Mouse (Mus musculus) embryonic stem cell, embryonic (primary cell): Measurements from ENCODE around the gene Icam2.

Experiments used
- CTCF ChIA-PET, 4 experiments: fragments of 300-600 bp in 2 of 4; fragments of 350-600 bp in 2 of 4; sonication (Branson Sonifier 250); formaldehyde crosslinking; loops; one replicate each; lab custom pipeline; 2022; ENCODE audit warnings: inconsistent platforms in 2 of 4; lab: Charles Lee
- POLR2A ChIA-PET, 4 experiments: fragments of 300-600 bp in 2 of 4; fragments of 350-600 bp in 2 of 4; sonication (Branson Sonifier 250); formaldehyde crosslinking; loops; one replicate each; lab custom pipeline; 2022; ENCODE audit warnings: antibody characterized with exemption in 4 of 4, inconsistent platforms in 1 of 4; lab: Charles Lee

Gene Icam2

DNA sequence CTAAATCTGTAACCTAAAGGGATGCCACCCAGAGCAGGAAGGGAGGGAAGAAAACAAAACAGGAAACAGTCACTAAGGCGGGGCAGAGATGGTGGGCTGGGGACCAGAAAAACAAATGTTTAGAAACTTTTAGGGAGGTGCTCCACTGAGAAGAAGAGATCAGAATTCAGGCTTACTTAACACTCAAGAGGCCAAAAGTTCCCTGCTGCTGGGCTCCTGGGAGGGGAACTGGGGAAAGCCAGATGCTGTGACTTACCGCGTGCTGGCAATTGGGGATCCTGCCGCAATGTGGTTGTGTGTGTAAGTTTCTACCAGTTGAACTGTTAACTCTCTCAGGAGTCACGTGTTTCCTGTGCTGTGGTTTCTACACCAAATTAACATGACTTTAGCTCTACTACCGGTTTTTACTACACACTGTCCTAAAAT lies at the start of gene Icam2:
Icam2 (minus strand) TSS at position 285 of the 426 bp plus-strand sequence.
- CTCF ChIA-PET = interaction anchor here in 2 of 4 experiments (0.7 to 1.4 kb wide), 2 partner anchors 20 to 22 kb away, joined by 4 read pairs; no protein-coding TSS in a partner anchor
- POLR2A ChIA-PET = interaction anchor here (0.6 to 3.7 kb wide), 8 partner anchors 11 to 325 kb away, joined by 3 to 20 read pairs (median 4); no protein-coding TSS in a partner anchor

DNA sequence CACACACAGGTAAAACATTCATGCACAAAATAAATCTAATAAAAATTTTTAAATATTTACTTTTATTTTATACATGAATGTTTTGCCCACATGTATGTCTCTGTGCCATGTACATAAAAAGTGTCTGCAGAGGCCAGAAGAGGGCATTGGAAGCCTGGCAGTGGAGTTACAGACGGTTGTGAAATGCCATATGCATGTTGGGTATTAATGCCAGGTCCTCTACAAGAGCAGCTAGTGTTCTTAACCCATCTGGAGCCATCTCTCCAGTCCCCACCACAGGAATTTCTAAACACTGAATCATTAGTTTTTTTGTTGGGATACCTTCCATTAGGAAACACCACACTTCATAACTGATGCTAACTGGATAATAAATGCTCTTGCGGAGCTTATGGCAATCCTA lies 49.7 kb upstream of the Icam2 start:
- ChIA-PET POLR2A (interaction anchor here in 1 of 4 experiments (0.7 kb wide), 1 partner anchor 891 kb away, joined by 3 read pairs; no protein-coding TSS in a partner anchor), CTCF (interaction anchor here in 2 of 4 experiments (0.6 to 0.7 kb wide), 2 partner anchors 57 to 232 kb away, joined by 3 to 5 read pairs; no protein-coding TSS in a partner anchor)

DNA sequence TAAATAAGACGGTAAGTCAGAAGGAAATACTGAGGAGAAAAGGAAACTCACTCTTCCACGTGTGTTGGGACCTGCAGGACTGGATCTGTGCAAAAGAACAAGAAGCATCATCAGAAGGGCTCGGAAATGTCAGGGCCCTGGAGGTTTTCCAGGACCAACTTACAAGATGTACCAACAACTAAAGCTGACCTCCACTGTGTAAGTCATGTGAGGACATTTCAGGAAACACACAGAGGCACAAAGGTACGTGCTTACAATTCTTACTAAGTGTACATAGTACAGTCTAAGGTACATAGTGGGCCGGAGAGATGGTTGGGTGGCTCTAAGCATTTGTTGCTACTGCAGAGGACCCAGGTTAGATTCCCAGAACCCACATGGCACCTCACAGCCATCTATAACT lies 49.2 kb upstream of the Icam2 start:
- ChIA-PET CTCF (interaction anchor here in 1 of 4 experiments (0.6 kb wide), 1 partner anchor 232 kb away, joined by 3 read pairs; no protein-coding TSS in a partner anchor), POLR2A (no interaction called here)

DNA sequence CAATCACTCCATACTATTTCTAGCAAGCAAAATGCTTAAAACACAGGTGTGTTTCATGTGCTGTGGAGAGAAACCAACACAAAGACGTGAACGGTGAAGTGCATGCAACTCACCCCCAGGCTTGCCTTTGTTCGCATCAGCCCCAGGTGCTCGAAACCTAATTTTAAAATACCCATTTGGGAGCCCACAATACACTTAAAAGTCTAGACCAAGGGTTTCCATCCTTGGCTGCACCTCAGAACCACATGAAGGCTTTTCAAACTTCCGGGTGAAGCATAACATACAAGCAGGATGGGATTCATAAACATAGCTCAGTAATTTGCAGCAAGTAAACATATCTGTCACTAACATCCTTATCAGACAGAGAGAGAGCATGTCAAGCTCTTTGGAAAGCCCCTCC lies 42.5 kb upstream of the Icam2 start:
- POLR2A ChIA-PET = interaction anchor here in 2 of 4 experiments (0.6 to 1.3 kb wide), 4 partner anchors 70 to 237 kb away, joined by 3 to 4 read pairs (median 4); no protein-coding TSS in a partner anchor
- CTCF ChIA-PET = no interaction called here

DNA sequence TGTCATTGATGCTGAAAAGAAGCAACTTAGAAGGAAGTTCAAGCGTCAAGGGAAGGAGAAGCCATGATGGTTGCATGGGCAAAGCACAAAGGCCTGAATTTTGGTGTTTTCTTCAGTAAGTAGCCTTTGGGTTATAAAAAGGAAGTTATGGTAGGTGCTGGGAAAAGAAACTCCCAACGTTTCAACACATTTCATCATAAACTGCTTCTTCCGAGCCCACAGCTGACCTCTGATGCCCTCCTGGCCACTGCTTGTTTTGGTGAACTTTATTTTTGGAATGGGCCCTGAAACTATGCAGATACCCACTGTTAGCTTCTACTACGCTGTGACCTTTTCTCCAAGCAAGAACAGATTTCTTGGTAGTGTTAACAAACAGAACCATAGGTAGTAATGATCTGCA lies 41.8 kb upstream of the Icam2 start:
- POLR2A ChIA-PET = interaction anchor here in 2 of 4 experiments (1.0 to 1.3 kb wide), 3 partner anchors 71 to 173 kb away, joined by 3 to 4 read pairs (median 3); no protein-coding TSS in a partner anchor
- CTCF ChIA-PET = no interaction called here

DNA sequence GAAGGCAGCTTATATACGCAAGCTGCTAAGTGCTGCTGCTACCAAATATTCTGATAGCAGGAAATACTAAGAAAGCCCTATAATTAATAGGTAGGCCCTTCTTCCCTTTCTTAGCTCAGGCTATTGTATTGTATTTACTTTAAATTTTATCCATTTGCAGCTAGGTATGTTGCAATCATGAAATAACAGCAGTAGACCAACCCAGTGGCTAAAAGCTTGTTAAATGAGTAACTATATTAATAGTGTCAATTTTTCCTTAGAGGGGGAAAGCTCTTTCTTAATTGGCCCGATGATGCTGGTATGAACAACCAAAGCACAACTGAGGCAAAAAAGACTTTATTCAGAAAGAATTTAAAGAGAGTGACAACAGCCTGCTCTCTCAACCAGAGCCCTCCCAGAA lies 40.7 kb upstream of the Icam2 start:
- ChIA-PET CTCF (interaction anchor here in 3 of 4 experiments (0.6 to 2.0 kb wide), 3 partner anchors 10 to 13 kb away, joined by 4 to 9 read pairs (median 5); no protein-coding TSS in a partner anchor), POLR2A (interaction anchor here in 2 of 4 experiments (0.9 to 2.4 kb wide), 5 partner anchors 16 to 75 kb away, joined by 3 to 10 read pairs (median 3); partner anchors contain the start of gene Ern1 (in 1 of the 2))

DNA sequence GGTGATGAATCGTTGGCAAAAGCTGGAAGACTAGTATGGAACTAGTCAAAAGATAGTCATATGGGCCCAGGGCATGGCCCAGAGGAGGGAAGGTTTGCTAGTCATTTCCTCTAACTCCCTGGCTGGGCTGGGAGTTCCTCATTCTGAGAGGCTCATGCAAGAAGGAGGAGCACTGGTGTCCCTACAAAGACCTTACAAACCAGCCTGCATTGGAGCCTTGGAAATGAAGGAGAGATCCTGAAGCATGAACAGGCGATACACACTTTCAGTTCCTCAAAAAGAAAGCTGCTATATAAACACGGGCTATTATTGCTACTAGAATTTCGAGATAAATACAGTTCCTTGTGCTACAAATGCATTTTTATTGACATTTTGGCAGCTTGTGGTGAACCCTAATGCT lies 40.2 kb upstream of the Icam2 start:
- POLR2A ChIA-PET = interaction anchor here in 2 of 4 experiments (0.9 to 2.4 kb wide), 6 partner anchors 16 to 75 kb away, joined by 3 to 10 read pairs (median 4); partner anchors contain the start of gene Ern1 (in 1 of the 2)
- CTCF ChIA-PET = interaction anchor here in 2 of 4 experiments (0.9 to 2.0 kb wide), 3 partner anchors 9 to 125 kb away, joined by 3 to 9 read pairs (median 5); no protein-coding TSS in a partner anchor

DNA sequence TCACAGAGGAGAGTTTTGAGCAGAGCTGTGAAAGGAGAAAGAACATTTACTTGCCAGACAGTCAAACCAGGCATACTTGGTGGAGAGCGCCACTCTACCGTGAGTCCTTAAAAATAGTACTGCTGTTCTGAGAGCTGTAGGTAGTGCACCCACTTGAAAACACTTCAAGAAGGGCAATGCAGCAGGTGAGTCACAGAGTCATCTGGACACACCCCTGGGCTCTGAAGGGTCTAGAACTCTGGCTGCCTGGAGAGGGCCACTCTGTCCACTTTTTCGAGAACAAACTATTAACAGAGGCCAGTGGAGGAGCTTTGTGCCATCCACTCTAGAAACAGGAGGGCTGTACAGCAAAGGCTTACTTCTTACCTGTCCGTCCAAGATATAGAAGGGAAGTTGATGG lies 38.6 kb upstream of the Icam2 start:
- ChIA-PET POLR2A (interaction anchor here in 2 of 4 experiments (1.2 to 2.4 kb wide), 3 partner anchors 61 to 75 kb away, joined by 3 to 10 read pairs (median 3); partner anchors contain the start of gene Ern1 (in 1 of the 2)), CTCF (interaction anchor here in 1 of 4 experiments (2.0 kb wide), 1 partner anchor 8 kb away, joined by 5 read pairs; no protein-coding TSS in a partner anchor)

DNA sequence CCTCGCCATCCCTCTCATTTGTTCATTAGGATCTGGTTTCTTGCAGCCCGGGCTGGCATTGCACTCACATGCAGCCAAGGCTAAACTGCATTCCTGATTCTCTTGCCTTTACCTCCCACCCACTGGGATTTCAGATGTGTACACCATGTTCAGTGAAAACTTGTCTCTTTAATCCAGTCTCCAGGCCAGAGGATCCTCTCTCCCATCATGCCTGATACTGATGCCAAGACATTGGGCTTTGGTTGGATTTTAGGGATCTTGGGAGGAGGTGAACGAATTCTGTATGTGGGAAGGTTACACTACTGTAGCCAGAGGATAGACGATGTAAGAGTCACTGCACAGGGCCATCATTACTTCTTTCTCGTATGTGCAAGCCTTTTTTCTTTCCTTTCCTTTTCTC lies 37.3 kb upstream of the Icam2 start:
- ChIA-PET CTCF (no interaction called here), POLR2A (no interaction called here)

DNA sequence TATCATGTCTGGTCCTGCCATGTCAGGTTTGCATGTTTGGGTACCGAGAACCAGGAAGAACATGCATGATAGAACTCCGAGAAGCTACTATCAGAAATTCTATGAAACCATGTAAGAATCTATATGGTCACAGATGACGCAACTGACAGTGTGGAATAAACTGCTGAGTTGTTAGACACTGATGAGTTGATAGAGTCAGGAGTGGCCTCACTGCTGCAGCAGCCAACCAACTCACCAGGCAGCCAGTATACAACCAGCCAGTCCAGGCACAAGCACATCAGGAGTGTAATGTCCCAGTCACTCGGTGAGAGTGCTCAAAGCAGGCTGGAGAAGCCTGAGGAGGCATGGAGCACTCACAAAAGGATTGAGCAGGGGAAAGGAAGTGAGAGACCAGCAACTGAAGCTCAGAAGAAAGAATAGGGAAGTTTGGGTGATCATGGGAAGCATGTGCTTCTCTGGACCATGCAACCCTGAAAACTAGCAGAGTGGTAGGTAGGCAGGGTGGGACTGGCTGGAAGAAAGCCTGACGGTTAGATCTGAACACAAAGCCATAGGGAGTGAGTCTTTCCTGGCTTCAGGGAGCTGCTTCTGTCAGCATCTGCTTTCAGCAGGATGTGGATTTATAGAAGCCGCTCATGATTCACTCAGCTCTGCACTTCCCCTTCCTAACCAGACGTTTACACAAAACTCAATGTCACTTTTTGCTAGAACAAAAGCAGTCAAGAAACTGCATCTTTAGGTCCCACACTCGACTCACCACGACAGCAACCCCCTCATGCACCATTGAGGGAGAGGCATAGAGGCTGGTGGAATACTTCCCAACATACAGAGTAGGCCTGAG lies 31.6 kb upstream of the Icam2 start:
- CTCF ChIA-PET = interaction anchor here (0.5 to 1.9 kb wide), 49 partner anchors 8 to 1079 kb away, joined by 3 to 30 read pairs (median 4); partner anchors contain the start of genes Ern1 (in 2 of the 4) and Tex2 (in 1 of the 4)

DNA sequence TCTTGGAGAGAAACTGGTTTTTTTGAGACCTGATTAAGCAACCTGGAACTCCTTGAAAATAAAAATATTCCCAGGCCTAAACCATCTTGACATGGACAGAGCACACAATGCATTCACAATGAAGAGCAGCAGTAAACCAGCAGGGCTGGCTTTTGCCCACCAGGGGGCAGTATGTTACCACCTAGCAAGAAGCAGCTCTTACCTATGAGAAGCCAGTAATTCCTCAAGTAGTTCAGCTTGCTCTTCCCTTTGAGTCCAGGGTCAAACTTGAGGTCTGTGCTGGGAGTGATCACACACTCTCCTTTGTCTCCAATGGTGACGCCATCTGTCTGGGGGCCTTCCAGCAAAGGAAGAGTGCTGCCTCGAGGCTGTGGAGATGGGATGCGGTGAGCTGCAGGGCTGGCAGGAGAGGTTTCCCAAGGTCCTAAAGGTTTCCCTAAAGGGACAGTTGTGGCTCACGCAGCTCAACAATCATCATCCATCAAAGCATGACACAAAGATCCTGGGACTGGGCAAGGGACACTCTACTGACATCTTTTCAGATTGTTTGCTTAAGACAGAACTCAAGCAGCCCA lies 30.8 kb upstream of the Icam2 start:
- ChIA-PET POLR2A (interaction anchor here (0.6 to 1.8 kb wide), 12 partner anchors 13 to 307 kb away, joined by 3 to 28 read pairs (median 4); partner anchors contain the start of gene Ern1 (in 1 of the 4)), CTCF (interaction anchor here (0.5 to 1.9 kb wide), 52 partner anchors 9 to 1079 kb away, joined by 3 to 30 read pairs (median 4); partner anchors contain the start of genes Ern1 (in 2 of the 4) and Tex2 (in 1 of the 4))

More for the DNA sequence above, 31.6 kb upstream of the Icam2 start:
- POLR2A ChIA-PET = interaction anchor here in 3 of 4 experiments (0.8 to 1.8 kb wide), 9 partner anchors 12 to 306 kb away, joined by 3 to 28 read pairs (median 5); partner anchors contain the start of gene Ern1 (in 1 of the 3)

DNA sequence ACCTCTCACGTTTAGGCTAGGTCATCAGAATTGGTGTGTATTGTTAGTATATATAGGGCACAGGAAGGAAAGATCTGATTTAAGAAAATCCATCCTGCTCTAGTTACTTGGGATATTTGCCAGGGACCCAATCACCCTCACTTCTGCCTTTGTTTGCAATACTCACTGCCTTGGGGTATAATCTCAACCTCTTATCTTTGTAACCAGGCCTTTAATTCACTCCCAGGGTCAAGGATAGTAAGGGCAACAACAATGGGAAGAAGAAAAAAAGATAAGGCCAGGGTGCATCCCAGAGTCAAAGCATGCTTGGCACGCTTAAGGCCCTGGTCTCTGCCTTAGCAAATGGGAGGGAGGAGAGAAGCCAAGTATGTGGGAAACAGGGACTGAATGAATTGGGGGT lies 30.0 kb upstream of the Icam2 start:
- POLR2A ChIA-PET = interaction anchor here in 1 of 4 experiments (2.2 kb wide), 1 partner anchor 83 kb away, joined by 9 read pairs; no protein-coding TSS in a partner anchor
- CTCF ChIA-PET = interaction anchor here in 1 of 4 experiments (2.6 kb wide), 1 partner anchor 210 kb away, joined by 9 read pairs; no protein-coding TSS in a partner anchor

DNA sequence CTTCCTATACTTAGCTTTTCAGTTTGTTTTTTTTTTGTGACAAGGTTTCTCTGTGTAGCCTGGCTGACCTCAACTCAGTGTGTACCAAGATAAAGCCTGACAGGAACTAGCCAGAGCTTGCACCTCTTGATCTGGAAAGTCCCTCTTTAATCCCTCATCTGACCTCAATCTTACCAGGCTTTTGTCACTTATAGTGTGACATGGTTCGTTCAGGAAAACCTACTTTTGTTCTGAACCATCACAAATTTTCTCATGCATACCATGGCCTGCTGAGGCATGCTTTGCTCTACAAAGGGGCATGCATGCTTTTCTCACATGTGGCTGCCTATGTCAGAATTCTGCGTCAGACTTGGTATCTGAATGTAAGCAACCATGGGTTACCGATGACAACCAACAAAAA lies 28.5 kb upstream of the Icam2 start:
- ChIA-PET POLR2A (interaction anchor here in 3 of 4 experiments (0.8 to 2.2 kb wide), 4 partner anchors 73 to 85 kb away, joined by 3 to 9 read pairs (median 6); no protein-coding TSS in a partner anchor), CTCF (interaction anchor here (0.6 to 2.6 kb wide), 5 partner anchors 12 to 1312 kb away, joined by 3 to 9 read pairs (median 4); no protein-coding TSS in a partner anchor)

DNA sequence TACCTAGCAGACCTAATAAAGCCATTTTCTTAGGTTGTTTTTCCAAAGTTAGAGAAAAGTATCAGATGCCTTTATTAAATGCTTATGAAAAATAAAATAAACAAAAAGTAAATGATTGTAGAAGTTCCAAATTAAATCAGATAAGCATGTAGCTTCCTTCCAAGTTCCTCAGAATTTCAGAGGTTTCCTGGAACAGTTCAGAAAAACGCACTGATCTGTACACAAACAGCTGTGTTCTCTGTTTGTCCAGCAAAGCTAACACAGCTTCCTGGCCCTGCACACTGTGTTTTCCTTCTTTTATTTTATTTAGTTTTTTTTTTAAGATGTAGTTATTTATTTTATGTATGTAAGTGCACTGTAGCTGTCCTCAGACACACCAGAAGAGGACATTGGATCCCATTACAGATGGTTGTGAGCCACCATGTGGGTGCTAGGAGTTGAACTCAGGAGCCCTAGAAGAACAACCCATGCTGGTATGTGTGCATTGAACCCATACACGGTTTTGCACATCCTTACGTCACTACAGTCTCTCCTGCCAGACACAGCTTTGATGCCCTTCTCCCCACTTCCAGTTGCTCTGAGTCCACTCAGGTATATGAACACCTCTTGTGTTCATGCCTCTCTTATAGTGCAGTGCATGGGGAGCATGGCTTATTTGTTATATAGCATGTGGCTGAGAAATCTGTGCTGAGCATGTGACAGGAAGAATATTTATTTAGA lies 24.9 kb upstream of the Icam2 start:
- ChIA-PET POLR2A (interaction anchor here in 3 of 4 experiments (0.5 to 2.3 kb wide), 9 partner anchors 16 to 140 kb away, joined by 3 to 6 read pairs (median 3); no protein-coding TSS in a partner anchor), CTCF (interaction anchor here in 1 of 4 experiments (0.7 kb wide), 1 partner anchor 79 kb away, joined by 8 read pairs; no protein-coding TSS in a partner anchor)

DNA sequence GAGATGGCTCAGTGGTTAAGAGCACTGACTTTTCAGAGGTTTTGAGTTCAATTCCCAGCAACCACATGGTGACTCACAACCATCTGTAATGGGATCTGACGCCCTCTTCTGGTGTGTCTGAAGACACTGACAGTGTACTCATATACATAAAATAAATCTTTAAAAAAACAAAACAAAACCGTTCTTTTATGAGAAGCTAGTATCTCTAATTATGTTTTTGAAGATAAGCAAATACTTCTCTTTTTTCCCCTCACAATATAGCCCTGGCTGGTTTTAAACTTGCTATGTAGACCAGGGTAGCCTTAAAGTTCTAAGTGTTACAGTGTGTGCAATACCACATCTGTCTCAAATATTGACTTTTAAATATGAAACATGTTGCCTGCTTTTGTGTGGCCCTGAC lies 23.3 kb upstream of the Icam2 start:
- POLR2A ChIA-PET = interaction anchor here in 2 of 4 experiments (1.6 to 2.3 kb wide), 3 partner anchors 89 to 90 kb away, joined by 5 to 12 read pairs (median 9); no protein-coding TSS in a partner anchor
- CTCF ChIA-PET = interaction anchor here in 2 of 4 experiments (1.1 to 1.7 kb wide), 2 partner anchors 8 to 217 kb away, joined by 3 to 11 read pairs; no protein-coding TSS in a partner anchor

DNA sequence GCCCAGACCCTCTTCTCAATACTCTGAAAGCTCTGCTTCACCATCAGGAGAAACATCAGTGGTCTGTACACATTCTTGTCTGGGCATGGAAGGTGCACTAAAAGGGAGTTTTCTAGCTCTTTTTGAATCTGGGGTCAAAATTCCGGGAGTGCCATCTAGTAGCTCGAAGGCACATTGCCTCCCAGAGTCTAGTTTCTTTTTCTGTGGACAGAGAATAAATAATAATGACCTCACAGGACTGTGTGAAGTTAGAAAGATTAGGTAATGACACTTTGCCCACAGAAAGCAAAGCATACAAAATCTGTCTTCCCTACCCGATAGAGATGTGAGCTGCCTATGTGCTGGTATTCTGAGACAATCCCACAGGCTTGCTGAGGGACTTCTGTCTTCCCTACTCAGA lies 22.6 kb upstream of the Icam2 start:
- ChIA-PET CTCF (interaction anchor here in 3 of 4 experiments (0.7 to 1.7 kb wide), 4 partner anchors 8 to 217 kb away, joined by 3 to 11 read pairs (median 7); partner anchors contain the start of gene Tex2 (in 1 of the 3)), POLR2A (interaction anchor here in 3 of 4 experiments (1.0 to 2.3 kb wide), 3 partner anchors 90 to 91 kb away, joined by 4 to 12 read pairs (median 9); no protein-coding TSS in a partner anchor)
